Mouse (Mus musculus) embryonic facial prominence, embryonic 14.5 days (tissue): ENCODE measurements at regions not wholly inside any gene's neighbourhood (a gene's known extent, or its start where the extent isn't known, plus 50 kb on each side); places are given as distances from the start of the nearest gene placed in this dataset.

Experiments
- ATAC-seq: fragments of 200-750 bp; cut with Nextera tagmentation; 2 replicates; pipeline ENCODE4 v1.8.0; 2017; ENCODE audit warnings: low read depth, moderate number of reproducible peaks, moderate TSS enrichment
- DNase-seq: peaks from one replicate; pipeline ENCODE4 v3.0.0-alpha.2; 2015; ENCODE audit warnings: low spot score
- H3K27ac ChIP-seq: fragments of 300-500 bp; sonication (generic); replicated peaks from 2 replicates; pipeline ENCODE4 v1.5.1; 2014; ENCODE audit warnings: low read depth, mild to moderate bottlenecking, low read length, moderate library complexity
- H3K27me3 ChIP-seq: fragments of 300-500 bp; sonication (generic); replicated peaks from 2 replicates; pipeline ENCODE4 v1.6.1; 2014; ENCODE audit warnings: low read length; ENCODE audit not compliant: control insufficient read depth, insufficient read depth
- H3K36me3 ChIP-seq: fragments of 300-500 bp; sonication (generic); 2 replicates; pipeline ENCODE4 v1.6.1; 2014; ENCODE audit warnings: low read length, mixed read lengths; ENCODE audit not compliant: control insufficient read depth, insufficient read depth
- H3K4me1 ChIP-seq: fragments of 300-500 bp; sonication (generic); 2 replicates; pipeline ENCODE4 v1.6.1; 2014; ENCODE audit warnings: antibody characterized with exemption, low read length; ENCODE audit not compliant: control insufficient read depth, insufficient read depth
- H3K4me2 ChIP-seq: fragments of 300-500 bp; sonication (generic); 2 replicates; pipeline ENCODE4 v1.6.1; 2014; ENCODE audit warnings: low read depth, mild to moderate bottlenecking, low read length, moderate library complexity, mixed read lengths
- H3K4me3 ChIP-seq: fragments of 300-500 bp; sonication (generic); 2 replicates; pipeline ENCODE4 v1.5.1; 2014; ENCODE audit warnings: low read depth, mild to moderate bottlenecking, low read length
- H3K9ac ChIP-seq: fragments of 300-500 bp; sonication (generic); 2 replicates; pipeline ENCODE4 v1.6.1; 2014; ENCODE audit warnings: low read depth, mild to moderate bottlenecking, low read length, moderate library complexity, mixed read lengths
- H3K9me3 ChIP-seq: fragments of 300-500 bp; sonication (generic); 2 replicates; pipeline ENCODE4 v1.6.1; 2016; ENCODE audit warnings: low read length; ENCODE audit not compliant: control insufficient read depth
- WGBS: fragments of 180-500 bp; shearing (Covaris S2); extraction: QIAGEN DNeasy Blood & Tissue Kit; methylation state at CpG from one replicate; pipeline ENCODE4 v1.1.7; 2014; 5-methylcytosine and 5-hydroxymethylcytosine counted together

- DNase-seq: no peak
- Histone ChIP-seq H3K4me2 (no peak overlapping the region), H3K9me3 (0 out of 2 replicates have a peak, but pooled peaks cover 4% of the 10 kb centered on the region), H3K9ac (no peak overlapping the region), H3K4me1 (no peaks in the 10 kb centered on the region), H3K36me3 (no peaks in the 10 kb centered on the region), H3K4me3 (no peak overlapping the region), H3K27me3 (no peaks in the 10 kb centered on the region), H3K27ac (no peak overlapping the region)
- no peak for ATAC-seq
- WGBS: 68% methylated on average over 5 of the region's 5 CpGs
Measured at GRCm38 (mm10) chr4:81962586-81962985, 520.0 kb upstream of the Mpdz start.

DNA sequence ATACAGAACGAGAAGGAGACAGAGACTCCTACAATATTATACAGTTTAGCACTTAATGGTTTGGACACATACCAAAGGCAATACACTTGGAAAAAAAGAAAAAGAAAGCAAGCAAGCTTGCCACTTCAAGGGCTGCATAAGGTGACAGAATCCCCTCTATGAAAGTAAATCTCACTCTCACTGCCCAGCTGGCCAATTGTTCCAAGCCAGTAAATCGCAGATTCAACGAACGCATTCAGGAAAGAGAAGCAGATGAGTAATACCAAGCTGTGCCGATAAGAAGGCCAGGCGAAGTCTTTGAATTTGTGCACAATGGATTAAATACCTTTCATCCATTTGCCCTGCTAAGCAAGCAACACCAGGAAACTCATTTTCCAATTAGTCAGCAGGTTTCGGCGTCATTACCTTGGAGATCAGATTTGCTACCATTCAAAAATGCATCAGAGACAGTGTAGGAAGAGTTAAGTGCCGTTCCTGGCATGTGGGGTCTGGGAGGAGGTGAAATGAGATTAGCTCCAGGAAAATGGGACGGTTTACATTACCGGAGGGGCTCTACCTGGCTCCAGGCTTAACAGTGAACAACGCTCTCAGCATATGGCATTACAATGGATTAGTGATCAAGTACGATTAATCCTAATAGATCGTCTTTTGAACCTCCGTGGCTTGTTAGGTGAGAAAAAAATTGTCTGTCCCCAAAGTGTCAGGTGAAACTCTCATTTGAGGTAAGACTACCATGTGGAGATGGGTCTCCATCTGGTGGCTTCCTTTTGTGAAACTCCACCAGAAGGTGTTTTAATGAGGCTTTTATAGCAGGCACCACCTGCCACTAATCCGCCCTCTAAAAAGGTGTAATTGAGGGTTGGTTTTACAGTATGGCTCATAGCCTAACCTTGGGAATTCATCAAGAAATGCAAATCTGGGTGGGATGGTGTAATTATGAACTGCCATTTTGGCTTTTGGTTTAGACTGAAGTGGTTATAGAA lies 518.2 kb upstream of the Mpdz start:
- WGBS: 67% methylated on average over 16 of the region's 16 CpGs

GRCm38 (mm10) chr4:81956926-81957694 lies 514.5 kb upstream of the Mpdz start:
- Histone ChIP-seq H3K9ac (no peak overlapping the region), H3K4me1 (peaks cover 8% of the 10 kb centered on the region; the same call in 1 of the 2 replicates), H3K4me2 (no peak overlapping the region), H3K4me3 (no peak overlapping the region), H3K36me3 (no peaks in the 10 kb centered on the region), H3K27ac (no peak overlapping the region), H3K27me3 (no peaks in the 10 kb centered on the region), H3K9me3 (0 out of 2 replicates have a peak, but pooled peaks cover 1% of the 10 kb centered on the region)
- 52% methylated on average over 6 of the region's 6 CpGs for WGBS
- ATAC-seq (no peak; the same call in 1 of the 2 replicates), DNase-seq (no peak)

More for the DNA sequence above, 518.2 kb upstream of the Mpdz start:
- Histone ChIP-seq H3K9ac (no peak overlapping the region), H3K4me2 (no peak overlapping the region), H3K4me3 (no peak overlapping the region), H3K36me3 (no peaks in the 10 kb centered on the region), H3K4me1 (peaks cover 8% of the 10 kb centered on the region; the same call in 1 of the 2 replicates), H3K27me3 (no peaks in the 10 kb centered on the region), H3K9me3 (0 out of 2 replicates have a peak, but pooled peaks cover 4% of the 10 kb centered on the region), H3K27ac (no peak overlapping the region)
- ATAC-seq (peak; percentile 87), DNase-seq (peak; percentile 55)

DNA sequence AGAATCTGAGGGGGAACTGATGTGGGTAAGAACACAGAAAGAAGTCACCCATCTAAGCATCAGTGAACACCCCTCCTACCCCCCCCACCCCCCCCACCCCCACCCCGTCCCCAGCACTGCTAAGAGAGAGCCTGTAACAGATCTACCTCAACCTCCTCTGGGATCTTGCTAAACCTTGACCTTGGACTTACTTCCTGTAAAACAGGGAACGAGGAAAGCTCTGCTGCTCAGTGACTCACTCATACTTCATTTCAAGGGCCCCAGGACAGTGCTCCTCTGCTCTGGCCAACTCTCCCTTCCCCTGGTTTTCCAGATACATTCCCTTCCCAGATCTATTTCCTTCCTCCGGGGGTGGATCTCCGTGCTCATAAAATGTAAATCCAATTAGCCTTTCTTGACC lies 510.4 kb upstream of the Mpdz start:
- H3K27me3 ChIP-seq: no peaks in the 10 kb centered on the region
- H3K36me3 ChIP-seq: no peaks in the 10 kb centered on the region
- H3K27ac ChIP-seq: no peak overlapping the region
- H3K4me1 ChIP-seq: peaks cover 8% of the 10 kb centered on the region; the same call in 1 of the 2 replicates
- no peak overlapping the region for H3K4me3 ChIP-seq
- DNase-seq: no peak
- WGBS: 43% methylated on average over 4 of the region's 4 CpGs
- no peak overlapping the region for H3K4me2 ChIP-seq
- H3K9ac ChIP-seq: no peak overlapping the region
- no peak for ATAC-seq
- H3K9me3 ChIP-seq: 0 out of 2 replicates have a peak, but pooled peaks cover 3% of the 10 kb centered on the region

GRCm38 (mm10) chr4:81937384-81937783 lies 494.8 kb upstream of the Mpdz start:
- no peak overlapping the region for H3K4me2 ChIP-seq
- H3K27me3 ChIP-seq: no peaks in the 10 kb centered on the region
- H3K27ac ChIP-seq: no peak overlapping the region
- no peaks in the 10 kb centered on the region for H3K36me3 ChIP-seq
- H3K4me3 ChIP-seq: no peak overlapping the region
- WGBS: 69% methylated on average over 5 of the region's 5 CpGs
- H3K9ac ChIP-seq: no peak overlapping the region
- ATAC-seq (no peak), DNase-seq (peak; percentile 56)
- H3K9me3 ChIP-seq: no peaks in the 10 kb centered on the region
- no peaks in the 10 kb centered on the region for H3K4me1 ChIP-seq

GRCm38 (mm10) chr4:81930956-81931355 lies 488.3 kb upstream of the Mpdz start:
- Histone ChIP-seq H3K4me2 (no peak overlapping the region), H3K9ac (no peak overlapping the region), H3K27ac (no peak overlapping the region), H3K9me3 (no peaks in the 10 kb centered on the region), H3K27me3 (no peaks in the 10 kb centered on the region), H3K36me3 (no peaks in the 10 kb centered on the region), H3K4me3 (no peak overlapping the region), H3K4me1 (peaks cover 25% of the 10 kb centered on the region)
- peak; percentile 73 for DNase-seq
- 51% methylated on average over 1 of the region's 1 CpGs for WGBS
- ATAC-seq: no peak

GRCm38 (mm10) chr4:81928581-81929244 lies 486.1 kb upstream of the Mpdz start:
- 35% methylated on average over 9 of the region's 9 CpGs for WGBS
- DNase-seq (peak; percentile 70), ATAC-seq (no peak)

DNA sequence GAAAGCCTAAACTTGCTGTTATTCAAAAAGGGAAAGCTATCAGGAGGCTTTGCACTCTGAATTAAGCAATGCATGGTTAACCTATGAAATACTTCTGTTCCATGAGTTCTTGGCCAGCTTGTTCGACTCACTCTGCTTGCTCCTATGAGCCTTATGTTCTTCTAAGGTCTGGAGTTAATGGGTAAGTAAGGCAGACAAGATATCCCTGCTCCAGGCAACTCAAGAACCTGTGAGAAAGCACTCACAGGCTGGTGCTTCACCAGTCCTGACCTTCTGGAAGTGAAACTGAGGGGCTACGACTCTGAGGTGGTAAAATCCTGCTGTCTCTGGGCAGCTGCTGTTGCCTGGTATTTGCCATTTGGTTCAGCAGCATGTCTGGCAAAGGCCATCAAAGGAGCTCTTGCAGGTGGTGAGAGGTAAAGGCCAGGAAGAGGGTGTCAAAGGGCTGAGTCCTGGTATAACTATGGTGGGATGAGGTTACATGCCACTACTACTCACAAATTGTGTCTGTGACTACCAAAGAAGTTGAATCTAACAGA lies 484.6 kb upstream of the Mpdz start:
- Histone ChIP-seq H3K36me3 (no peaks in the 10 kb centered on the region), H3K4me2 (no peak overlapping the region), H3K4me1 (peaks cover 33% of the 10 kb centered on the region), H3K27me3 (no peaks in the 10 kb centered on the region), H3K9me3 (no peaks in the 10 kb centered on the region), H3K27ac (peak overlapping the region; percentile 46; the same call in 1 of the 2 replicates), H3K4me3 (no peak overlapping the region), H3K9ac (no peak overlapping the region)
- 58% methylated on average over 2 of the region's 2 CpGs for WGBS
- DNase-seq (no peak), ATAC-seq (no peak; the same call in 1 of the 2 replicates)

More at GRCm38 (mm10) chr4:81928581-81929244, 486.1 kb upstream of the Mpdz start:
- no peak overlapping the region for H3K9ac ChIP-seq
- H3K36me3 ChIP-seq: no peaks in the 10 kb centered on the region
- peaks cover 33% of the 10 kb centered on the region for H3K4me1 ChIP-seq
- H3K4me2 ChIP-seq: no peak overlapping the region
- H3K27me3 ChIP-seq: no peaks in the 10 kb centered on the region
- 0 out of 2 replicates have a peak overlapping the region, but pooled peaks have one; percentile 40 for H3K27ac ChIP-seq
- no peak overlapping the region for H3K4me3 ChIP-seq
- H3K9me3 ChIP-seq: no peaks in the 10 kb centered on the region
